Mouse (Mus musculus) neural tube, embryonic 10.5 days (tissue): ENCODE data around the gene Ptpn3.

Experiments used
- DNase-seq: peaks from one replicate; pipeline ENCODE4 v3.0.0-alpha.2; 2017; ENCODE audit warnings: low spot score; ENCODE audit errors: extremely low spot score

Ptpn3 gene

GRCm38 (mm10) chr4:57266389-57266788 is 35.2 kb downstream of the Ptpn3 start:
- no peak for DNase-seq

- DNase-seq: no peak
These were observed 37.9 kb downstream of the Ptpn3 start for GRCm38 (mm10) chr4:57263695-57264094.

GRCm38 (mm10) chr4:57263061-57263685 is 38.5 kb downstream of the Ptpn3 start:
- DNase-seq: no peak

- DNase-seq: no peak
These were observed 39.2 kb downstream of the Ptpn3 start for GRCm38 (mm10) chr4:57262451-57262850.

GRCm38 (mm10) chr4:57261813-57262212 is 39.8 kb downstream of the Ptpn3 start:
- no peak for DNase-seq

- DNase-seq: peak; percentile 27
These were observed 43.2 kb downstream of the Ptpn3 start for GRCm38 (mm10) chr4:57258159-57259035.

- DNase-seq: no peak
These were observed 44.2 kb downstream of the Ptpn3 start for GRCm38 (mm10) chr4:57257409-57257808.

- no peak for DNase-seq
These were observed 44.9 kb downstream of the Ptpn3 start for GRCm38 (mm10) chr4:57256761-57257160.

GRCm38 (mm10) chr4:57254412-57254811 is 47.2 kb downstream of the Ptpn3 start:
- DNase-seq: no peak

GRCm38 (mm10) chr4:57250636-57251035 is 51.0 kb downstream of the Ptpn3 start:
- no peak for DNase-seq

GRCm38 (mm10) chr4:57249108-57249507 is 52.5 kb downstream of the Ptpn3 start:
- peak; percentile 25 for DNase-seq

- DNase-seq: no peak
These were observed 56.8 kb downstream of the Ptpn3 start for GRCm38 (mm10) chr4:57244874-57245273.

- DNase-seq: no peak
These were observed 58.3 kb downstream of the Ptpn3 start for GRCm38 (mm10) chr4:57243312-57243711.

- DNase-seq: no peak
These were observed 60.7 kb downstream of the Ptpn3 start for GRCm38 (mm10) chr4:57240934-57241333.

- DNase-seq: no peak
These were observed 61.5 kb downstream of the Ptpn3 start for GRCm38 (mm10) chr4:57240100-57240499.

- DNase-seq: no peak
These were observed 62.5 kb downstream of the Ptpn3 start for GRCm38 (mm10) chr4:57239112-57239511.

GRCm38 (mm10) chr4:57238118-57238517 is 63.5 kb downstream of the Ptpn3 start:
- DNase-seq: no peak

- DNase-seq: no peak
These were observed 65.1 kb downstream of the Ptpn3 start for GRCm38 (mm10) chr4:57236513-57236912.

- DNase-seq: no peak
These were observed 65.9 kb downstream of the Ptpn3 start for GRCm38 (mm10) chr4:57235741-57236140.

GRCm38 (mm10) chr4:57234348-57234747 is 67.3 kb downstream of the Ptpn3 start:
- no peak for DNase-seq

- no peak for DNase-seq
These were observed 69.2 kb downstream of the Ptpn3 start for GRCm38 (mm10) chr4:57232439-57232838.

GRCm38 (mm10) chr4:57231323-57231722 is 70.3 kb downstream of the Ptpn3 start:
- no peak for DNase-seq

- no peak for DNase-seq
These were observed 71.3 kb downstream of the Ptpn3 start for GRCm38 (mm10) chr4:57230341-57230740.
